Mouse (Mus musculus): Measurements from ENCODE around the gene Csf3r. TPM values are rescaled to one million over a fixed set of nuclear protein-coding genes. Genes with fewer than 3 reads are reported as not detected.

Csf3r gene
- total RNA-seq (2023; ENCODE audit: inconsistent age) = 0.78 to 1.4 TPM (median 1.3 TPM) in 4 replicates

GRCm38 (mm10) chr4:126024303-126024900 is at the start of gene Csf3r:
Gene Csf3r, plus strand, starts transcription at chr4:126024550.

GRCm38 (mm10) chr4:126046851-126047585 is 22.7 kb downstream of the Csf3r start, which contains the start of gene Mrps15:
Gene Mrps15, plus strand, starts transcription at chr4:126046925.

GRCm38 (mm10) chr4:126058134-126058996 is 34.0 kb downstream of the Csf3r start, which contains the start of gene Oscp1:
Gene Oscp1, plus strand, starts transcription at chr4:126058565.

Other genes starting within 250 kb of the Csf3r start
- 43.7 to 55.8 TPM (median 49.2 TPM) in 4 replicates for gene Mrps15, start 22.4 kb downstream of the Csf3r start, total RNA-seq (2023; ENCODE audit: inconsistent age)
- 0.35 to 1.0 TPM in 2 of 4 replicates, not detected in the others for gene Oscp1, start 34.0 kb downstream of the Csf3r start, total RNA-seq (2023; ENCODE audit: inconsistent age)
- 14.8 to 17.5 TPM (median 17.2 TPM) in 4 replicates for gene Lsm10, start 72.1 kb downstream of the Csf3r start, total RNA-seq (2023; ENCODE audit: inconsistent age)
- 40.2 to 44.7 TPM (median 40.4 TPM) in 4 replicates for gene Stk40, start 79.4 kb downstream of the Csf3r start, total RNA-seq (2023; ENCODE audit: inconsistent age)
- gene Eva1b, start 123.2 kb downstream of the Csf3r start, total RNA-seq (2023; ENCODE audit: inconsistent age) = 2.4 to 5.4 TPM (median 3.4 TPM) in 4 replicates
- gene Sh3d21, start 138.9 kb downstream of the Csf3r start, total RNA-seq (2023; ENCODE audit: inconsistent age) = 0.80 to 1.00 TPM (median 0.96 TPM) in 4 replicates
- 536 to 621 TPM (median 609 TPM) in 4 replicates for gene Thrap3, start 178.2 kb downstream of the Csf3r start, total RNA-seq (2023; ENCODE audit: inconsistent age)
- gene Map7d1, start 231.8 kb downstream of the Csf3r start, total RNA-seq (2023; ENCODE audit: inconsistent age) = 44.6 to 60.7 TPM (median 55.7 TPM) in 4 replicates
- 40.2 to 46.6 TPM (median 44.6 TPM) in 4 replicates for gene Trappc3, start 237.8 kb downstream of the Csf3r start, total RNA-seq (2023; ENCODE audit: inconsistent age)